ENCODE assay signal across 8 mouse cellular contexts in the genomic region with DNA sequence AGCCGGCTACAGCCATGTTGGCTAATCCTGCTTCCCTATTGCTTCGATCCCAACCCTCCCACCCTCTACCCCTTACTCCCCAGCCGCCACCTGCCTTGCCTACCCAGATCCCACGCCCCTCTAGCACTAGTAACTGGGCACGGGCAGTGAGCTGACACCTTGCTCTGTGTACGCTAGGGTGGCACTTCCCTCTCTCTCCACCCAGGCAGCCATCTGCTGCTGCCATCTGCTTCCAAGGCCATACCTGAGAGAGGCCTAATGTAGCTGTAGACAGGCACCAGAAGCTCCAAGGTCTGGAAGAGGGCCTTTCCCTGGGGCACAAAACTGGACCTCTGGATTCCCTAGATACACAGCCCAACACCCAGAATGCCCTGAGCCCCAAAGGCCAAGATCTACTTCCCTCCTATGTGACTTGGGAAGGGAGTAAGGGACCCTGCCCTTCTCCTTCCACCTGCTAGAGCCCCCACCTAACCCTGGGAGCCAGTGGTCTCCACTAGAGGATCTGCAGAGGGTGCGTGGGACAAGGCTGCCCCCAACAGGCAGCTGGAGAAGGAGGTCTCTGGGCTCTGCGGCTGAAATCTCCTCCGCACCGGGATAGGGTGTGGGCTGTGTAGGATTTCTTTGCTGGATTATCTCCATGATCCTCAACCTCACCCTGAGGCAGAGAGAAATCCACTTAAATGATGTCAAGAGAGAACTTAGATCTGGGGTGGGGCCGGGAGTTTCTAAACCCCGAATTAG.
DNase-seq lines count a peak whose midpoint lies in the region; ATAC-seq and TF ChIP-seq lines count a peak whose summit lies in the region.

No protein-coding gene starts in this region.

- H3K9me3 ChIP-seq in embryonic facial prominence, embryonic 14.5 days (ENCODE audit: control insufficient read depth, low read length): no peaks in the 10 kb centered on the region
- no peaks in the 10 kb centered on the region for H3K9me3 ChIP-seq in intestine, postnatal 0 days (ENCODE audit: control insufficient read depth)
- no peaks in the 10 kb centered on the region for H3K9me3 ChIP-seq in neural tube, embryonic 14.5 days (ENCODE audit: control insufficient read depth, low read length)

- WGBS in embryonic facial prominence, embryonic 14.5 days: 44% methylated on average over 12 of the region's 12 CpGs
- 47% methylated on average over 12 of the region's 12 CpGs for WGBS in intestine, postnatal 0 days
- 51% methylated on average over 12 of the region's 12 CpGs for WGBS in neural tube, embryonic 14.5 days

- peak; percentile 69 for TF ChIP-seq CTCF in intestine, postnatal 0 days (IDR thresholded peaks at IDR 0.05; ENCODE audit: low read depth)

- H3K9ac ChIP-seq in embryonic facial prominence, embryonic 14.5 days (ENCODE audit: low read depth, low read length): no peak overlapping the region
- H3K9ac ChIP-seq in intestine, postnatal 0 days (ENCODE audit: low read depth, low read length): no peak overlapping the region
- no peak overlapping the region for H3K9ac ChIP-seq in neural tube, embryonic 14.5 days (replicated peaks; ENCODE audit: low read depth, low read length)

- H3K4me3 ChIP-seq in embryonic facial prominence, embryonic 14.5 days (ENCODE audit: low read depth, low read length): no peak overlapping the region
- H3K4me3 ChIP-seq in intestine, postnatal 0 days (ENCODE audit: low read depth, low read length): no peak overlapping the region
- no peak overlapping the region for H3K4me3 ChIP-seq in neural tube, embryonic 14.5 days (ENCODE audit: low read depth, low read length)

- H3K4me2 ChIP-seq in embryonic facial prominence, embryonic 14.5 days (ENCODE audit: low read depth, low read length): no peak overlapping the region
- H3K4me2 ChIP-seq in intestine, postnatal 0 days (replicated peaks; ENCODE audit: low read depth): no peak overlapping the region
- no peak overlapping the region for H3K4me2 ChIP-seq in neural tube, embryonic 14.5 days (ENCODE audit: low read depth, low read length)

- no peaks in the 10 kb centered on the region for H3K36me3 ChIP-seq in embryonic facial prominence, embryonic 14.5 days (ENCODE audit: control insufficient read depth, insufficient read depth, low read length)
- no peaks in the 10 kb centered on the region for H3K36me3 ChIP-seq in intestine, postnatal 0 days (ENCODE audit: control insufficient read depth, insufficient read depth)
- no peaks in the 10 kb centered on the region for H3K36me3 ChIP-seq in neural tube, embryonic 14.5 days (ENCODE audit: control insufficient read depth, insufficient read depth, low read length)

- ATAC-seq in embryonic facial prominence, embryonic 14.5 days (ENCODE audit: low read depth): peak; percentile 81
- no peak for ATAC-seq in intestine, postnatal 0 days
- ATAC-seq in neural tube, embryonic 14.5 days (ENCODE audit: low read depth): peak; percentile 72; the same call in 1 of the 2 replicates

- peak overlapping the region; percentile 75 for H3K27ac ChIP-seq in embryonic facial prominence, embryonic 14.5 days (replicated peaks; ENCODE audit: low read depth, low read length)
- H3K27ac ChIP-seq in intestine, postnatal 0 days (ENCODE audit: low read depth, low read length): no peak overlapping the region
- no peak overlapping the region for H3K27ac ChIP-seq in neural tube, embryonic 14.5 days (ENCODE audit: low read depth, low read length)

- DNase-seq in adrenal gland, postnatal 36 days: peak; percentile 5 to 15
- DNase-seq in adrenal gland, adult 8-10 months: no peak
- peak; percentile 26 for DNase-seq in ovary, postnatal 36 days (ENCODE audit: low spot score)
- no peak for DNase-seq in ovary, adult 18-20 months (ENCODE audit: low spot score)
- peak; percentile 61 for DNase-seq in embryonic facial prominence, embryonic 14.5 days (ENCODE audit: low spot score)
- no peak for DNase-seq in ovary, postnatal 10 days (ENCODE audit: low spot score)

- H3K27me3 ChIP-seq in embryonic facial prominence, embryonic 14.5 days (replicated peaks; ENCODE audit: control insufficient read depth, insufficient read depth, low read length): no peaks in the 10 kb centered on the region
- no peaks in the 10 kb centered on the region for H3K27me3 ChIP-seq in intestine, postnatal 0 days (replicated peaks; ENCODE audit: control insufficient read depth, insufficient read depth, low read length)
- H3K27me3 ChIP-seq in neural tube, embryonic 14.5 days (ENCODE audit: control insufficient read depth, insufficient read depth, low read length): no peaks in the 10 kb centered on the region

- peaks cover 17% of the 10 kb centered on the region; the same call in 1 of the 2 replicates for H3K4me1 ChIP-seq in embryonic facial prominence, embryonic 14.5 days (ENCODE audit: control insufficient read depth, insufficient read depth, low read length)
- no peaks in the 10 kb centered on the region for H3K4me1 ChIP-seq in intestine, postnatal 0 days (replicated peaks; ENCODE audit: control insufficient read depth, insufficient read depth, low read length)
- H3K4me1 ChIP-seq in neural tube, embryonic 14.5 days (ENCODE audit: control insufficient read depth, insufficient read depth, low read length): 0 out of 2 replicates have a peak, but pooled peaks cover 5% of the 10 kb centered on the region

Comparison
In these comparisons a context has a peak if more than half of its experiments do, and no peak if none do; other contexts are left out.
1. DNase-seq: peak in adrenal gland, postnatal 36 days (2 of 2), ovary, postnatal 36 days (single experiment) and embryonic facial prominence, embryonic 14.5 days (single experiment); none in adrenal gland, adult 8-10 months (single experiment), ovary, adult 18-20 months (single experiment) and ovary, postnatal 10 days (single experiment).